Mouse (Mus musculus) CD4-positive, CD25-positive, alpha-beta regulatory T cell, adult 4 months (primary cell): Measurements from ENCODE around the gene Aldh9a1. TPM values are rescaled to one million over a fixed set of nuclear protein-coding genes. Genes with fewer than 3 reads are reported as not detected.
A peak's percentile ranks its signal among the peaks of the same experiment; 100 is the strongest.
"Not testable (repeated sequence)": the region's sequence is repeated elsewhere in the genome, so short reads cannot be mapped to it uniquely, and the experiment has no call there.

Experiments
- ATAC-seq: one replicate; pipeline ENCODE4 v1.8.0; 2017
- polyA plus RNA-seq, 2 experiments: library from polyadenylated mRNA; unstranded; fragments of 100-300 nt; shearing (Covaris generic); gene quantifications; one replicate each; pipeline ENCODE4 v1.2.1; 2017

The Aldh9a1 gene
- polyA plus RNA-seq, result 10 to 100 TPM; 70.3 to 93.0 TPM

- peak; percentile 95 for ATAC-seq
Observed at GRCm38 (mm10) chr1:167349815-167350596, at the start of gene Aldh9a1. Gene Aldh9a1, plus strand, starts transcription at chr1:167349991.

GRCm38 (mm10) chr1:167300122-167300521 lies 49.7 kb upstream of the Aldh9a1 start:
- no peak for ATAC-seq

GRCm38 (mm10) chr1:167305501-167306137 lies 44.2 kb upstream of the Aldh9a1 start:
- no peak for ATAC-seq

- ATAC-seq, result peak; percentile 49
Observed at GRCm38 (mm10) chr1:167306451-167307240, 43.1 kb upstream of the Aldh9a1 start.

GRCm38 (mm10) chr1:167307674-167308073 lies 42.1 kb upstream of the Aldh9a1 start:
- no peak for ATAC-seq

- peak; percentile 97 for ATAC-seq
Observed at GRCm38 (mm10) chr1:167308261-167309054, 41.3 kb upstream of the Aldh9a1 start, which contains the start of gene Tmco1. Gene Tmco1, plus strand, starts transcription at chr1:167308378.

- no peak for ATAC-seq
Observed at GRCm38 (mm10) chr1:167312367-167312766, 37.4 kb upstream of the Aldh9a1 start.

GRCm38 (mm10) chr1:167313220-167313619 lies 36.6 kb upstream of the Aldh9a1 start:
- ATAC-seq, result no peak

GRCm38 (mm10) chr1:167321691-167322090 lies 28.1 kb upstream of the Aldh9a1 start:
- no peak for ATAC-seq

- ATAC-seq, result no peak
Observed at GRCm38 (mm10) chr1:167328776-167329175, 21.0 kb upstream of the Aldh9a1 start.

- no peak for ATAC-seq
Observed at GRCm38 (mm10) chr1:167331106-167331505, 18.7 kb upstream of the Aldh9a1 start.

GRCm38 (mm10) chr1:167336398-167336797 lies 13.4 kb upstream of the Aldh9a1 start:
- ATAC-seq, result no peak

GRCm38 (mm10) chr1:167337463-167338095 lies 12.2 kb upstream of the Aldh9a1 start:
- ATAC-seq, result peak; percentile 90

GRCm38 (mm10) chr1:167339177-167339781 lies 10.5 kb upstream of the Aldh9a1 start:
- no peak for ATAC-seq

- ATAC-seq, result peak; percentile 35
Observed at GRCm38 (mm10) chr1:167340111-167340787, 9.5 kb upstream of the Aldh9a1 start.

GRCm38 (mm10) chr1:167340910-167341528 lies 8.8 kb upstream of the Aldh9a1 start:
- no peak for ATAC-seq

GRCm38 (mm10) chr1:167342831-167343230 lies 7.0 kb upstream of the Aldh9a1 start:
- no peak for ATAC-seq

GRCm38 (mm10) chr1:167345994-167346520 lies 3.7 kb upstream of the Aldh9a1 start:
- not testable (repeated sequence) for ATAC-seq

- ATAC-seq, result not testable (repeated sequence)
Observed at GRCm38 (mm10) chr1:167349206-167349605, 585 bp upstream of the Aldh9a1 start.
